ENCODE assay signal across 9 mouse cellular contexts in the genomic region with DNA sequence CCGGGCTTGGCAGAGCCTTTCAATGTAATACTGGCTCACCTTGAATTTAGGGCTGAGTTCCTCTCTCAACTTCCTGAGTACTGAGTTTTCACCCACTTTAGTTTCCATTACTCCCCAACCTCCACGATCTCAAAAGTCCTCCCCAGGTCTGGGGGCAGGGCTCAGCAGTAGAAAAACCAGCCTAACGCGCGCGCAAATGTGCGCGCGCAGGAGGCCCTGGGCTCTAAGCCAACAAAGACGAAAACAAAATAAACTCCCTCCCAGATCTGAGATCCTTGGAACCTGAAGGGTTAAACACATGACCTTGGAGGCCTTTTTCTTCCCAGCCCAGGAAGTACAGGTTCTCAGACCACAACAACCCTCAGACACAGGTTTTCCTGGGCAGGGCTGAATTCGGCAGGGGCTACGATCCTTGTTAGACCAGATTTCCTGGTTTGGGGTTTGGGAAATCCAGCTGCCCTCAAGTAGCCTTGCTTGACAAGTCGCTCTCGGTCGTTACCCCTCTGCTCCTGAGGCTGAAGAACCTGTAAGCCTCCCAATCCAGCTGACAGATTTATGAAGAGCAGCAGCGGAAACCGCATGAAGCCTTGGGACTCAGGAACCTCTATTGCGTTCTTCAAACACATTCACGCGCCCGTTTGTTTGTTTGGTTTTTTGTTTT. TPM values are rescaled to one million over a fixed set of nuclear protein-coding genes. Genes with fewer than 3 reads are reported as not detected.
DNase-seq lines count a peak whose midpoint lies in the region; ATAC-seq lines count a peak whose summit lies in the region.
"Had no signal": no experiment of that assay in that cellular context is flagged by ENCODE, and none has a peak within 500 bp of the region (broad histone marks: within the 10 kb centered on the region; RNA-seq: fewer than 3 reads in every experiment).

No protein-coding gene starts in this region.

- ATAC-seq in forebrain, embryonic 14.5 days = no peak
- ATAC-seq in limb, embryonic 11.5 days (ENCODE audit: insufficient number of reproducible peaks, low FRiP score, low TSS enrichment, low read depth) = no peak

- no peaks in the 10 kb centered on the region for H3K27me3 ChIP-seq in forebrain, embryonic 14.5 days (replicated peaks; ENCODE audit: control insufficient read depth, insufficient read depth, low read length)
- H3K27me3 ChIP-seq in forebrain, embryonic 10.5 days (ENCODE audit: poor library complexity, severe bottlenecking) = no peaks in the 10 kb centered on the region
- H3K27me3 ChIP-seq in limb, embryonic 11.5 days (ENCODE audit: control insufficient read depth, insufficient read depth, low read length) = no peaks in the 10 kb centered on the region
- H3K27me3 ChIP-seq: CH12.LX had no signal

- H3K4me2 ChIP-seq in forebrain, embryonic 14.5 days (ENCODE audit: low read length) = peak overlapping the region; percentile 2; the same call in 1 of the 2 replicates
- no peak overlapping the region for H3K4me2 ChIP-seq in limb, embryonic 11.5 days (ENCODE audit: low read depth, severe bottlenecking)

- intact Hi-C loops in heart, postnatal 14 days (cut with DNase I) = no loop called here

- DNase-seq in forebrain, embryonic 14.5 days (ENCODE audit: low spot score) = peak; percentile 13
- no peak for DNase-seq in forebrain, embryonic 10.5 days (ENCODE audit: extremely low spot score, low spot score)
- DNase-seq in adrenal gland, postnatal 4 days (ENCODE audit: low spot score in 2 of 2) = peak; percentile 60 to 68
- DNase-seq in heart, postnatal 14 days = peak; percentile 38 to 67
- DNase-seq in limb, embryonic 11.5 days (ENCODE audit: low spot score) = peak; percentile 37
- DNase-seq in naive thymus-derived CD4-positive, alpha-beta T cell, adult 2 months (ENCODE audit: low read depth) = peak; percentile 87
- peak; percentile 63 for DNase-seq in thymus, postnatal 25 days
- no peak for DNase-seq in cerebellum, postnatal 36 days

- H3K4me1 ChIP-seq in forebrain, embryonic 14.5 days (ENCODE audit: control insufficient read depth, insufficient read depth, low read length) = no peaks in the 10 kb centered on the region
- H3K4me1 ChIP-seq in forebrain, embryonic 10.5 days = peaks cover 17% of the 10 kb centered on the region
- no peaks in the 10 kb centered on the region for H3K4me1 ChIP-seq in limb, embryonic 11.5 days (ENCODE audit: control insufficient read depth, insufficient read depth, low read length)

- H3K9me3 ChIP-seq in forebrain, embryonic 14.5 days (replicated peaks; ENCODE audit: control insufficient read depth, low read length) = no peaks in the 10 kb centered on the region
- H3K9me3 ChIP-seq in forebrain, embryonic 10.5 days = no peaks in the 10 kb centered on the region
- no peaks in the 10 kb centered on the region for H3K9me3 ChIP-seq in limb, embryonic 11.5 days (ENCODE audit: control insufficient read depth, low read length)

- no peak overlapping the region for H3K9ac ChIP-seq in forebrain, embryonic 14.5 days (ENCODE audit: low read length)
- no peak overlapping the region for H3K9ac ChIP-seq in limb, embryonic 11.5 days (ENCODE audit: low read length)

- no peaks in the 10 kb centered on the region for H3K36me3 ChIP-seq in forebrain, embryonic 14.5 days (ENCODE audit: control insufficient read depth, insufficient read depth, low read length)
- no peaks in the 10 kb centered on the region for H3K36me3 ChIP-seq in forebrain, embryonic 10.5 days (replicated peaks)
- no peaks in the 10 kb centered on the region for H3K36me3 ChIP-seq in limb, embryonic 11.5 days (ENCODE audit: control insufficient read depth, insufficient read depth, low read length)

- 54% methylated on average over 21 of the region's 21 CpGs for WGBS in forebrain, embryonic 14.5 days
- WGBS in forebrain, embryonic 10.5 days = 59% methylated on average over 21 of the region's 21 CpGs
- 47% methylated on average over 21 of the region's 21 CpGs for WGBS in limb, embryonic 11.5 days

- no peak overlapping the region for H3K4me3 ChIP-seq in forebrain, embryonic 14.5 days (ENCODE audit: low read depth, low read length)
- no peak overlapping the region; the same call in 1 of the 2 replicates for H3K4me3 ChIP-seq in forebrain, embryonic 10.5 days
- no peak overlapping the region for H3K4me3 ChIP-seq in limb, embryonic 11.5 days (ENCODE audit: low read depth, low read length)

- no peak overlapping the region for H3K27ac ChIP-seq in forebrain, embryonic 14.5 days (ENCODE audit: low read depth, low read length)
- no peak overlapping the region for H3K27ac ChIP-seq in forebrain, embryonic 10.5 days
- H3K27ac ChIP-seq in limb, embryonic 11.5 days (replicated peaks; ENCODE audit: low read depth, low read length) = no peak overlapping the region

RNA-seq across cellular contexts. Expression of a gene that starts 45.6 kb away (rescaled TPM):
- polyA plus RNA-seq in forebrain, embryonic 14.5 days (2014; fragmentation: Nextera tagmentation; extraction: Ambion mirVana) = 554 and 641 TPM in 2 replicates
- 612 and 631 TPM in 2 replicates for polyA plus RNA-seq in forebrain, embryonic 10.5 days (2016; fragmentation: Nextera tagmentation; extraction: Ambion mirVana)
- total RNA-seq in adrenal gland, postnatal 4 days (2021) = 100 to 1,000 TPM; 154 to 155 TPM
- total RNA-seq in heart, postnatal 14 days (2021) = 100 to 1,000 TPM; 120 to 130 TPM
- polyA plus RNA-seq in limb, embryonic 11.5 days (2014; fragmentation: Nextera tagmentation; extraction: Ambion mirVana) = 569 and 571 TPM in 2 replicates

Comparison
In these comparisons a context has a peak if more than half of its experiments do, and no peak if none do; other contexts are left out.
1. DNase-seq: peak in forebrain, embryonic 14.5 days (single experiment), adrenal gland, postnatal 4 days (2 of 2), heart, postnatal 14 days (2 of 2), limb, embryonic 11.5 days (single experiment), naive thymus-derived CD4-positive, alpha-beta T cell, adult 2 months (single experiment) and thymus, postnatal 25 days (single experiment); none in forebrain, embryonic 10.5 days (single experiment) and cerebellum, postnatal 36 days (0 of 2).